Mouse (Mus musculus) bone marrow macrophage, adult 2 months (primary cell): Measurements from ENCODE around the gene Rph3a.

Source experiments
- CTCF ChIP-seq: IDR thresholded peaks from 2 replicates; pipeline ENCODE4 v1.5.1; 2012; ENCODE audit warnings: low read depth, mild to moderate bottlenecking, low read length, moderate library complexity
- POLR2A ChIP-seq: IDR thresholded peaks from 2 replicates; pipeline ENCODE4 v1.6.1; 2012; ENCODE audit warnings: mild to moderate bottlenecking, low read depth, low read length, borderline replicate concordance

DNA sequence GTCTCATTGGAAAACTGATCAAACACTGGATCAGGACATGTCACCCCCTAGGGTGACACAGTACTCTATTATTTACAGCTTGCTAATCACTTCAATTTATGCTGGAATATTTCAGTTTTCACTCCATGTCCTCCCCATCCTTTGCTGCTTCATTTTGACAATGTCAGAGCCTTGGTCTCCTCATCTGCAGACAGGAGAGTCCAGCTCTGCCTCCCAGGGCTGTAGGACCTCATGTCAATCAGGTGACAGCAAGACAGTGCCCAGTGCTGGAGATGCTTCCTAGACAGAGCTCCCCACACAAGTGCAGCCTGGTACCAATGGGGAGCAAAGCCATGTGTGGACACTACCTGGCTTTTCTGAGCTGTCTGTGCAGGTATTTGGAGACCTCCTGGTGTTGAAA lies 111.2 kb downstream of the Rph3a start:
- TF ChIP-seq CTCF: no peak
- TF ChIP-seq POLR2A: no peak
